11 mouse cellular contexts compared by ENCODE assay signal in the genomic region with DNA sequence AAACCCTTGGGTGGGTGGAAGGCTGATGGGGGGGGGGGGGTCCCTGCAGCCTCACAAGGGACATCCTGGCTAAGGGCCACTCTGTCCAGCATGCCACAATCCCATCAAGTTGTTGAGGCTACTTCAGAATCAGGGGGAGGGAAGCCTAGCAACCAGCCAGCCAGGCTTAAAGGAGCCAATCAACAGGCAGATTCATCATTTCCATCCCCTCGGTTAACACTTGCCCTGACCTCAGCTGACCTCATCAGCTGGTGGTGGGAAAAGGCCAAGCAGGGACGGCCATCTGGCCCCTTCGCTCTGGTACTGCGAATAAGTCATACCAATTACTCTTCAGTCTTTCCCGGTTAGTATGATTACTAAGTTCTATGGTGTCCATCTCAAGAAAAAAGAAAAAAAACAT. TPM values are rescaled to one million over a fixed set of nuclear protein-coding genes. Genes with fewer than 3 reads are reported as not detected.
DNase-seq lines count a peak whose midpoint lies in the region; ATAC-seq and TF ChIP-seq lines count a peak whose summit lies in the region.
"Had no signal": no experiment of that assay in that cellular context is flagged by ENCODE, and none has a peak within 500 bp of the region (broad histone marks: within the 10 kb centered on the region; RNA-seq: fewer than 3 reads in every experiment).

No protein-coding gene starts in this region.

- TF ChIP-seq CTCF in cerebellum, adult 2 months (IDR thresholded peaks at IDR 0.05; ENCODE audit: borderline replicate concordance, insufficient read depth, low read depth, low read length): no peak

- no peak for TF ChIP-seq POLR2A in cerebellum, adult 2 months (IDR thresholded peaks at IDR 0.05; ENCODE audit: borderline replicate concordance, insufficient read depth, low read length)

- H3K4me2 ChIP-seq in hindbrain, embryonic 14.5 days (replicated peaks): no peak overlapping the region
- H3K4me2 ChIP-seq in forebrain, embryonic 13.5 days: no peak overlapping the region
- no peak overlapping the region for H3K4me2 ChIP-seq in midbrain, embryonic 14.5 days (ENCODE audit: low read length)
- H3K4me2 ChIP-seq: embryonic facial prominence, embryonic 15.5 days had no signal

- H3K36me3 ChIP-seq in hindbrain, embryonic 10.5 days: peaks cover 25% of the 10 kb centered on the region
- H3K36me3 ChIP-seq in hindbrain, embryonic 14.5 days (replicated peaks; ENCODE audit: control insufficient read depth, insufficient read depth): peaks cover 11% of the 10 kb centered on the region; the same call in 1 of the 2 replicates
- H3K36me3 ChIP-seq in forebrain, embryonic 13.5 days (ENCODE audit: poor library complexity, severe bottlenecking): peaks cover 12% of the 10 kb centered on the region
- peaks cover under 1% of the 10 kb centered on the region; the same call in 1 of the 2 replicates for H3K36me3 ChIP-seq in midbrain, embryonic 14.5 days (ENCODE audit: control insufficient read depth, insufficient read depth, low read length)

- intact Hi-C loops in left cerebral cortex, postnatal 10 days (cut with DNase I): no loop called here

- H3K9ac ChIP-seq in hindbrain, embryonic 14.5 days: no peak overlapping the region
- no peak overlapping the region for H3K9ac ChIP-seq in forebrain, embryonic 13.5 days
- no peak overlapping the region for H3K9ac ChIP-seq in midbrain, embryonic 14.5 days (replicated peaks; ENCODE audit: low read length)
- H3K9ac ChIP-seq: embryonic facial prominence, embryonic 15.5 days; liver, embryonic 14.5 days had no signal

- peak overlapping the region; percentile 79 for H3K27ac ChIP-seq in hindbrain, embryonic 10.5 days
- H3K27ac ChIP-seq in hindbrain, embryonic 14.5 days: no peak overlapping the region
- peak overlapping the region; percentile 56; the same call in 1 of the 2 replicates for H3K27ac ChIP-seq in cerebellum, adult 2 months (ENCODE audit: insufficient read depth, low read length)
- peak overlapping the region; percentile 65 for H3K27ac ChIP-seq in forebrain, embryonic 13.5 days
- H3K27ac ChIP-seq in midbrain, embryonic 14.5 days (replicated peaks; ENCODE audit: low read depth, low read length): 0 out of 2 replicates have a peak overlapping the region, but pooled peaks have one; percentile 33
- H3K27ac ChIP-seq: embryonic facial prominence, embryonic 15.5 days; liver, embryonic 14.5 days had no signal

- H3K9me3 ChIP-seq in hindbrain, embryonic 10.5 days: no peaks in the 10 kb centered on the region
- H3K9me3 ChIP-seq in hindbrain, embryonic 14.5 days (ENCODE audit: control insufficient read depth, low read length): no peaks in the 10 kb centered on the region
- H3K9me3 ChIP-seq in forebrain, embryonic 13.5 days (replicated peaks): no peaks in the 10 kb centered on the region
- no peaks in the 10 kb centered on the region for H3K9me3 ChIP-seq in midbrain, embryonic 14.5 days (ENCODE audit: control insufficient read depth, low read length)
- H3K9me3 ChIP-seq: embryonic facial prominence, embryonic 15.5 days had no signal

- H3K4me3 ChIP-seq in hindbrain, embryonic 10.5 days: no peak overlapping the region
- H3K4me3 ChIP-seq in hindbrain, embryonic 14.5 days (replicated peaks; ENCODE audit: low read length): no peak overlapping the region
- H3K4me3 ChIP-seq in cerebellum, adult 2 months (replicated peaks; ENCODE audit: insufficient read depth, low read depth, low read length): no peak overlapping the region
- H3K4me3 ChIP-seq in forebrain, embryonic 13.5 days: no peak overlapping the region
- no peak overlapping the region for H3K4me3 ChIP-seq in midbrain, embryonic 14.5 days (replicated peaks; ENCODE audit: low read depth, low read length)
- H3K4me3 ChIP-seq: embryonic facial prominence, embryonic 15.5 days had no signal

- H3K27me3 ChIP-seq in hindbrain, embryonic 10.5 days (ENCODE audit: insufficient read depth, poor library complexity, severe bottlenecking): no peaks in the 10 kb centered on the region
- H3K27me3 ChIP-seq in hindbrain, embryonic 14.5 days (ENCODE audit: control insufficient read depth, insufficient read depth, low read length): no peaks in the 10 kb centered on the region
- no peaks in the 10 kb centered on the region for H3K27me3 ChIP-seq in cerebellum, adult 2 months (ENCODE audit: control insufficient read depth, insufficient read depth, low read length)
- no peaks in the 10 kb centered on the region for H3K27me3 ChIP-seq in forebrain, embryonic 13.5 days
- H3K27me3 ChIP-seq in midbrain, embryonic 14.5 days (ENCODE audit: control insufficient read depth, insufficient read depth, low read length): no peaks in the 10 kb centered on the region
- H3K27me3 ChIP-seq: embryonic facial prominence, embryonic 15.5 days had no signal

- WGBS in hindbrain, embryonic 10.5 days: 20% methylated on average over 5 of the region's 5 CpGs
- WGBS in hindbrain, embryonic 14.5 days: 19% methylated on average over 5 of the region's 5 CpGs
- 17% methylated on average over 5 of the region's 5 CpGs for WGBS in cerebellum, adult 2 months
- WGBS in forebrain, embryonic 13.5 days: 43% methylated on average over 5 of the region's 5 CpGs
- WGBS in midbrain, embryonic 14.5 days: 29% methylated on average over 5 of the region's 5 CpGs

- no peak for ATAC-seq in hindbrain, embryonic 14.5 days (ENCODE audit: low FRiP score)
- no peak for ATAC-seq in forebrain, embryonic 13.5 days
- 0 out of 2 replicates have a peak, but pooled peaks have one; percentile 38 for ATAC-seq in midbrain, embryonic 14.5 days (ENCODE audit: low FRiP score, low TSS enrichment)
- ATAC-seq: inflammation-experienced regulatory T-cells, adult 6 months had no signal

- DNase-seq in hindbrain, embryonic 10.5 days (ENCODE audit: low spot score): peak; percentile 81
- DNase-seq in hindbrain, embryonic 14.5 days (ENCODE audit: low spot score): no peak
- DNase-seq in cerebellum, adult 2 months: peak in 1 of 2 experiments; percentile 46
- no peak for DNase-seq in midbrain, embryonic 14.5 days
- DNase-seq in urinary bladder, adult 18-20 months (ENCODE audit: low spot score in 2 of 2): no peak
- no peak for DNase-seq in heart, adult 8-10 months (ENCODE audit: low spot score)
- no peak for DNase-seq in left cerebral cortex, postnatal 10 days (ENCODE audit: extremely low spot score in 1 of 2, low spot score in 2 of 2)

- peaks cover 87% of the 10 kb centered on the region for H3K4me1 ChIP-seq in hindbrain, embryonic 10.5 days (replicated peaks)
- H3K4me1 ChIP-seq in hindbrain, embryonic 14.5 days (replicated peaks; ENCODE audit: control insufficient read depth, insufficient read depth, low read length): peaks cover 30% of the 10 kb centered on the region
- peaks cover 72% of the 10 kb centered on the region for H3K4me1 ChIP-seq in cerebellum, adult 2 months (ENCODE audit: control insufficient read depth, insufficient read depth, low read length)
- peaks cover 62% of the 10 kb centered on the region for H3K4me1 ChIP-seq in forebrain, embryonic 13.5 days
- H3K4me1 ChIP-seq in midbrain, embryonic 14.5 days (ENCODE audit: control insufficient read depth, insufficient read depth, low read length): peaks cover 20% of the 10 kb centered on the region

RNA-seq across cellular contexts. Expression of gene Uck2, which starts 44.8 kb away (rescaled TPM):
- polyA plus RNA-seq in hindbrain, embryonic 10.5 days (2016; fragmentation: Nextera tagmentation; extraction: Ambion mirVana): 113 and 125 TPM in 2 replicates
- 48.8 and 49.6 TPM in 2 replicates for polyA plus RNA-seq in hindbrain, embryonic 14.5 days (2014; fragmentation: Nextera tagmentation; extraction: Ambion mirVana)
- 20.7 and 24.3 TPM in 2 replicates for polyA plus RNA-seq in cerebellum, adult 2 months (2012; rRNA removed)
- polyA plus RNA-seq in forebrain, embryonic 13.5 days (2015; fragmentation: Nextera tagmentation; extraction: Ambion mirVana): 72.7 and 73.6 TPM in 2 replicates
- polyA plus RNA-seq in midbrain, embryonic 14.5 days (2014; fragmentation: Nextera tagmentation; extraction: Ambion mirVana): 51.1 and 54.1 TPM in 2 replicates
- total RNA-seq in heart, adult 8-10 months (2022): 10 to 100 TPM; 38.7 to 50.3 (median 43.4) TPM
- total RNA-seq in left cerebral cortex, postnatal 10 days (2021): 10 to 100 TPM; 76.6 to 78.0 TPM
